Mouse (Mus musculus): ENCODE measurements around the gene Kmt2b.

DNA sequence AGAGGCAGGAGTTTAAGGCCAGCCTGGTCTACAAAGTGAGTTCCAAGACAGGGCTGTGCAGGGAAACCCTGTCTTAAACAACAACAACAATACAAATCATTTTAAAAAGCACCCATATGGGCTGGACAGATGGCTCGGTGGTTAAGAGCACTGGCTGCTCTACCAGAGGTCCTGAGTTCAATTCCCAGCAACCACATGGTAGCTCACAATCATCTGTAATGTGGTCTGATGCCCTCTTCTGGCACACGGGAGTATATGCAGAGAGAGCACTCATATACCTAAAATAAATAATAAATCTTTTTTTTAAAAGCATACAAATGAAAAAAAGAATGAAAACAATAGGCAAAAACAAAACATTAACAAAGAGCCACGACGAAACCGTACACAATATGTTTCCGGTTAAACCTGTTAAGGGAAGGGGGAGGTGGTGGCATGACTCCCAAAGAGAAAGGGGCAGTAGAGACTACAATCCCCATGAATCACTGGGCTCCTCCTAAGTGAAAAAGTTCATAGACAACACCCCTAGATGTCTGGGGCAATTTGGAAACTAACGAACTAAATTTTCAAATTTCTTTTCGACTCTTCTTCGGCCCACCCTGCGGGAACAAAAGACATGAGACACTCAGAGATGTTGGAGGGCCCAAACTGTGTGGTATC, 37.0 kb downstream of the Kmt2b start:
- no peak for TF ChIP-seq CHD1 (IDR thresholded peaks at IDR 0.05; ENCODE audit: low read depth, low read length)
- TF ChIP-seq SIN3A (IDR thresholded peaks at IDR 0.05; ENCODE audit: low read length) = no peak; the same call in 1 of the 2 replicates
- TF ChIP-seq USF2 (conservative IDR thresholded peaks at IDR 0.05; ENCODE audit: low read depth, low read length) = no peak
- TF ChIP-seq POLR2A (IDR thresholded peaks at IDR 0.05; ENCODE audit: low read depth, low read length) = no peak
- peak in 1 of 2 experiments; percentile 54; a peak in 2 of 4 replicates for TF ChIP-seq CTCF (conservative IDR thresholded peaks at IDR 0.05 in 1 of 2, IDR thresholded peaks at IDR 0.05 in 1 of 2; ENCODE audit: low read depth in 2 of 2, low read length in 2 of 2)
- no peak for TF ChIP-seq TCF12 (IDR thresholded peaks at IDR 0.05; ENCODE audit: low read depth, low read length)
- TF ChIP-seq EP300 (IDR thresholded peaks at IDR 0.05; ENCODE audit: low read length) = no peak
- no peak for TF ChIP-seq MXI1 (IDR thresholded peaks at IDR 0.05; ENCODE audit: low read depth, low read length)
- TF ChIP-seq E2F4 (IDR thresholded peaks at IDR 0.05; ENCODE audit: insufficient replicate concordance, low read depth, low read length) = no peak
- no peak for TF ChIP-seq MAX (IDR thresholded peaks at IDR 0.05; ENCODE audit: low read length)
- no peak for TF ChIP-seq JUND (conservative IDR thresholded peaks at IDR 0.05; ENCODE audit: low read depth, low read length)
